Mouse (Mus musculus) heart, postnatal 4 days (tissue): ENCODE data around the gene Sod1. TPM values are rescaled to one million over a fixed set of nuclear protein-coding genes. Genes with fewer than 3 reads are reported as not detected.

Experiments
- DNase-seq: peaks from one replicate; pipeline ENCODE4 v3.0.0; 2021
- total RNA-seq, 2 experiments: library from RNA; stranded (reverse); gene quantifications; 2 replicates each; pipeline ENCODE4 v1.2.3; 2021

Sod1 gene
- total RNA-seq, 2 experiments from 2014 or later: 499 to 512 TPM

GRCm38 (mm10) chr16:90260097-90260496, 39.5 kb downstream of the Sod1 start:
- DNase-seq: no peak

DNA sequence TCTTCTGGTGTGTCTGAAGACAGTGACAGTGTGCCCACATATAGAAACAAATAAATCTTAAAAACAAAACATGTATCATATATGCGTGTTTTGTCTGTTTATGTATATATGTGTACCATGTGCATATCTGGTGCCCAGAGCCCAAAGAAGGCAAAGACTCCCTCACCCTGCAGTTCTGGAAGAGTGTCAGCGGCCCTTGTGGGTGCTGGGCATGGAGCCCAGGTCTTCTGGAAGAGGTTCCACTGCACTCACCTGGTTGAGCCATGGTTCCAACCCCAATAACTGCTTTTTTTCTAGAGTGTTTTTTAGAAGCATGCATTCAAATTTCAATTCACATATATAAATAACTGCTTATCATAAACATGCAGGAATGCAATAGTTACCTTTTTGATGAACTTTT, 41.2 kb downstream of the Sod1 start:
- DNase-seq: no peak

DNA sequence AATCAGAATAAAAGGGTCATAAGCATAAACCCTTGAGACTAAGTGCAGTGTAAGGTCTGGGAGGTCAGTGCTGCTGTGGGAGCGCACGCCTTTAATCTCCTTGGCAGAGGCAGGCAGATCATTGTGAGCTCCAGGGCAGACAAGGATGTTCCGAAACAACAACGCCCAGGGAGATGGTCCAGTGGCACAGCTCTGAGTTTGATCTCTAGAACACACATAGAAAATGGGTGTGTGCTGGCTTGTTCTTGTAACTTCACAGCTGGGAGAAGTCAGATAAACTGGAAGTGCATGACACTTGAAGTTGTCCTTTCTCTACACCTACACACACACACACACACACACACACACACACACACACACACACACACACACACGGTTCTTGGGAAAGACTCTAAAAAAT, 43.5 kb downstream of the Sod1 start:
- no peak for DNase-seq

- DNase-seq: no peak
These were observed 44.6 kb downstream of the Sod1 start for GRCm38 (mm10) chr16:90265106-90265505.

- no peak for DNase-seq
These were observed 46.0 kb downstream of the Sod1 start for GRCm38 (mm10) chr16:90266581-90266980.

DNA sequence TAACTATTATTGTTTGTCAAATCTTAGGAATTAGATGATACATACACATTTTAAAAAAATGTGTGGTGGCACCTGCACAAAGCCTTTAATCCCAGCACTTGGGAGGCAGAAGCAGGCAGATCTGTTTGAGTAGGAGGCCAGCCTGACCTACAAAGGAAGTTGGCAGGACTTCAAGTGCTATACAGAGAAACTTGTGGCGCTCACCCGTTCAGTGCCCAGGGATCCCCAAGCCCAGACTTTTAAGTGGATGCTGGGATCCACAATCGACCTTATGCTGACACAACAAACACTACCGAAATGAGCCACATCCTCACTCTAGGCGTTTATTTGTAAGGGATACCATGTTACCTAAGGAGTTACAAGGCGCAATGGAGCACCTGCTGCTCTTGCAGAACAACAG, 55.0 kb downstream of the Sod1 start:
- no peak for DNase-seq

Other genes starting within 250 kb of the Sod1 start
- gene Tiam1, start 77.0 kb upstream of the Sod1 start, total RNA-seq: 10 to 100 TPM; 14.7 to 18.2 TPM
- 10 to 100 TPM; 31.1 to 36.3 TPM for gene Scaf4, start 63.7 kb downstream of the Sod1 start, total RNA-seq
- 1 to 10 TPM; 7.2 to 8.4 TPM for gene Hunk, start 165.3 kb downstream of the Sod1 start, total RNA-seq